Mouse (Mus musculus) kidney, adult 9 months (tissue): ENCODE data around the gene Hspb9.

ENCODE experiments used
- DNase-seq: peaks from one replicate; pipeline ENCODE4 v3.0.0; 2022

Hspb9 gene

GRCm38 (mm10) chr11:100713735-100714533, at the start of gene Hspb9:
Gene Hspb9 (plus strand): TSS chr11:100713850.
- DNase-seq, result peak; percentile 74

- no peak for DNase-seq
Observed at GRCm38 (mm10) chr11:100671049-100671448, 42.6 kb upstream of the Hspb9 start.

GRCm38 (mm10) chr11:100671956-100672355, 41.7 kb upstream of the Hspb9 start:
- DNase-seq, result no peak

GRCm38 (mm10) chr11:100673169-100673568, 40.5 kb upstream of the Hspb9 start:
- no peak for DNase-seq

- no peak for DNase-seq
Observed at GRCm38 (mm10) chr11:100677810-100678209, 35.8 kb upstream of the Hspb9 start.

- no peak for DNase-seq
Observed at GRCm38 (mm10) chr11:100681826-100682225, 31.8 kb upstream of the Hspb9 start.

GRCm38 (mm10) chr11:100682526-100682925, 31.1 kb upstream of the Hspb9 start:
- DNase-seq, result no peak

- no peak for DNase-seq
Observed at GRCm38 (mm10) chr11:100684084-100684483, 29.6 kb upstream of the Hspb9 start.

- no peak for DNase-seq
Observed at GRCm38 (mm10) chr11:100685371-100685770, 28.3 kb upstream of the Hspb9 start.

GRCm38 (mm10) chr11:100687265-100687664, 26.4 kb upstream of the Hspb9 start:
- no peak for DNase-seq

GRCm38 (mm10) chr11:100688443-100688842, 25.2 kb upstream of the Hspb9 start:
- no peak for DNase-seq

GRCm38 (mm10) chr11:100690389-100690788, 23.3 kb upstream of the Hspb9 start:
- DNase-seq, result no peak

GRCm38 (mm10) chr11:100692164-100692616, 21.5 kb upstream of the Hspb9 start, which contains the start of gene Zfp385c:
Gene Zfp385c (minus strand): TSS chr11:100692455.
- no peak for DNase-seq

GRCm38 (mm10) chr11:100693154-100693553, 20.5 kb upstream of the Hspb9 start:
- DNase-seq, result no peak

GRCm38 (mm10) chr11:100694926-100695325, 18.7 kb upstream of the Hspb9 start:
- peak; percentile 79 for DNase-seq

GRCm38 (mm10) chr11:100697921-100698320, 15.7 kb upstream of the Hspb9 start:
- no peak for DNase-seq

GRCm38 (mm10) chr11:100700710-100701109, 12.9 kb upstream of the Hspb9 start:
- no peak for DNase-seq

GRCm38 (mm10) chr11:100701301-100701700, 12.3 kb upstream of the Hspb9 start:
- peak; percentile 45 for DNase-seq

GRCm38 (mm10) chr11:100702081-100702851, 11.4 kb upstream of the Hspb9 start:
- DNase-seq, result peak; percentile 77

GRCm38 (mm10) chr11:100702906-100703305, 10.7 kb upstream of the Hspb9 start:
- peak; percentile 13 for DNase-seq

- peak; percentile 71 for DNase-seq
Observed at GRCm38 (mm10) chr11:100703366-100703765, 10.3 kb upstream of the Hspb9 start.

- peak; percentile 32 for DNase-seq
Observed at GRCm38 (mm10) chr11:100703851-100704531, 9.7 kb upstream of the Hspb9 start, which contains the start of gene Dhx58. Gene Dhx58 (minus strand): TSS chr11:100704271.

- no peak for DNase-seq
Observed at GRCm38 (mm10) chr11:100705095-100705747, 8.4 kb upstream of the Hspb9 start.
